8 mouse cellular contexts compared by ENCODE assay signal in the genomic region with DNA sequence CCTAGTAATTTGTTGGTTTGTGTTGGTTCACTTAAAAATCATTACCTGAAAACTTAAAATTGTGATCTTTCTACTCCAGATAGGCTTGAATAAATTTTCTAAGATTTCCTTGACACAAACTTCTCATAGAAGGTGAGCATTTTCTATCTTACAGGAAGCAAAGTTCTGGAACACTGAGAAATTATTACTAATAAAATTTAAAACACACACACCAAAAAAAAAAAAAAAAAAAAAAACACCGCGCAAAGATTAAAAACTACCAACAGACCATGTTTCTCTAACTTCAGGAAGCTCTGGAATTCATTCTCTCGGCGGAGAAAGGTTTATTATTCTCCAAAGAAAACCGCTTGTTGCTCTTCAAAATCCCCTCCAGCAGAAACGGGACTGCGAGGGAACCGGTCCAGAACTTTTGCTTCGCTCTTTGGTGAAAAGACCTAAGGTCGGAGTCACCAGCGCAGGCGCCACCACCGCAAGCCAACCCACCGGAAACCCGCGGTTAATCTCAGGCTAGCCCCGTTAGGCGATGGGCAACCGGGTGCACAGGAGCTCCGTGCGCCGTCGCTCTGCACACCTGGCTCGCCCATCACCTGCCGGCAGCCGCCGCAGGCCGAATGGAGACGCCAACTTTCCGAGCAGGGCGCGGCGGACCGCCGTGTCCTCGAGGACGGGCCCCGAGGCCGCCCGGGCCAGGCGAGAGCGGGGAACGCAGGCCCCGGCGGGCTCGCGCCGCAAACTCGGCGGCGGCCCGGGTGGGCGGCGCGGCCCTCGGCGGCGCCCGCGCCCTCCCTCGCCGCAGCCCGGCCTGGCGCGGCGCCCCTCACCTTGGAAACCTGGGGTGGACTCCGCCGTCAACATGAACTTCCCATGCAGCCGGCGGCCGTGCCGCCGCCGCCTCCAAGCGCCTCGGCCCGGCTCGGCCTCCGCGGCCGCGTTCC. TPM values are rescaled to one million over a fixed set of nuclear protein-coding genes. Genes with fewer than 3 reads are reported as not detected.
A peak's percentile ranks its signal among the peaks of the same experiment; 100 is the strongest.
DNase-seq lines count a peak whose midpoint lies in the region; ATAC-seq and TF ChIP-seq lines count a peak whose summit lies in the region.

No protein-coding gene starts in this region.

- TF ChIP-seq CTCF in lung, embryonic 14.5 days (IDR thresholded peaks at IDR 0.05; ENCODE audit: low read depth) = no peak

- H3K27ac ChIP-seq in embryonic facial prominence, embryonic 15.5 days (replicated peaks) = peak overlapping the region; percentile 92
- peak overlapping the region; percentile 95 for H3K27ac ChIP-seq in heart, embryonic 12.5 days (ENCODE audit: poor library complexity, severe bottlenecking)
- H3K27ac ChIP-seq in kidney, embryonic 15.5 days = peak overlapping the region; percentile 98
- H3K27ac ChIP-seq in lung, embryonic 14.5 days (ENCODE audit: low read depth) = peak overlapping the region; percentile 97
- peak overlapping the region; percentile 88 for H3K27ac ChIP-seq in neural tube, embryonic 14.5 days (ENCODE audit: low read depth, low read length)

- H3K27me3 ChIP-seq in embryonic facial prominence, embryonic 15.5 days = no peaks in the 10 kb centered on the region
- no peaks in the 10 kb centered on the region for H3K27me3 ChIP-seq in heart, embryonic 12.5 days (replicated peaks)
- 0 out of 2 replicates have a peak, but pooled peaks cover 3% of the 10 kb centered on the region for H3K27me3 ChIP-seq in kidney, embryonic 15.5 days
- no peaks in the 10 kb centered on the region for H3K27me3 ChIP-seq in lung, embryonic 14.5 days (ENCODE audit: insufficient read depth, low read length)
- H3K27me3 ChIP-seq in neural tube, embryonic 14.5 days (ENCODE audit: control insufficient read depth, insufficient read depth, low read length) = no peaks in the 10 kb centered on the region

- peak; percentile 62 for DNase-seq in CD4-positive helper T cell, adult 2 months (ENCODE audit: low read depth, low spot score)
- DNase-seq in adrenal gland, postnatal 25 days = peak; percentile 66
- DNase-seq in lung, embryonic 14.5 days = peak; percentile 76
- DNase-seq in thymus, adult 18-20 months = peak; percentile 39 to 43

- peak overlapping the region; percentile 80 for H3K9ac ChIP-seq in embryonic facial prominence, embryonic 15.5 days
- H3K9ac ChIP-seq in heart, embryonic 12.5 days = peak overlapping the region; percentile 94
- H3K9ac ChIP-seq in kidney, embryonic 15.5 days = peak overlapping the region; percentile 93
- H3K9ac ChIP-seq in lung, embryonic 14.5 days = peak overlapping the region; percentile 92
- H3K9ac ChIP-seq in neural tube, embryonic 14.5 days (replicated peaks; ENCODE audit: low read depth, low read length) = peak overlapping the region; percentile 80

- peak; percentile 64 for ATAC-seq in embryonic facial prominence, embryonic 15.5 days (ENCODE audit: insufficient number of reproducible peaks, low FRiP score, low TSS enrichment, low read depth)
- ATAC-seq in heart, embryonic 12.5 days (ENCODE audit: insufficient number of reproducible peaks, low FRiP score) = peak; percentile 67
- ATAC-seq in kidney, embryonic 15.5 days (replicated peaks; ENCODE audit: low FRiP score) = peak; percentile 76
- peak; percentile 16 for ATAC-seq in lung, embryonic 14.5 days (ENCODE audit: insufficient read depth)
- ATAC-seq in neural tube, embryonic 14.5 days (ENCODE audit: low read depth) = peak; percentile 77

- no peaks in the 10 kb centered on the region for H3K9me3 ChIP-seq in embryonic facial prominence, embryonic 15.5 days (replicated peaks)
- H3K9me3 ChIP-seq in heart, embryonic 12.5 days (replicated peaks) = no peaks in the 10 kb centered on the region
- no peaks in the 10 kb centered on the region for H3K9me3 ChIP-seq in kidney, embryonic 15.5 days (replicated peaks)
- no peaks in the 10 kb centered on the region for H3K9me3 ChIP-seq in lung, embryonic 14.5 days (ENCODE audit: low read depth, low read length)
- no peaks in the 10 kb centered on the region for H3K9me3 ChIP-seq in neural tube, embryonic 14.5 days (ENCODE audit: control insufficient read depth, low read length)

- peak overlapping the region; percentile 82 for H3K4me3 ChIP-seq in embryonic facial prominence, embryonic 15.5 days (replicated peaks)
- H3K4me3 ChIP-seq in heart, embryonic 12.5 days = peak overlapping the region; percentile 99
- peak overlapping the region; percentile 93 for H3K4me3 ChIP-seq in kidney, embryonic 15.5 days (replicated peaks)
- peak overlapping the region; percentile 88 for H3K4me3 ChIP-seq in lung, embryonic 14.5 days (ENCODE audit: low read depth, low read length)
- H3K4me3 ChIP-seq in neural tube, embryonic 14.5 days (ENCODE audit: low read depth, low read length) = peak overlapping the region; percentile 92

- peak overlapping the region; percentile 53 for H3K4me2 ChIP-seq in embryonic facial prominence, embryonic 15.5 days (replicated peaks)
- H3K4me2 ChIP-seq in heart, embryonic 12.5 days = peak overlapping the region; percentile 68
- H3K4me2 ChIP-seq in kidney, embryonic 15.5 days = peak overlapping the region; percentile 66
- peak overlapping the region; percentile 65 for H3K4me2 ChIP-seq in lung, embryonic 14.5 days
- H3K4me2 ChIP-seq in neural tube, embryonic 14.5 days (ENCODE audit: low read depth, low read length) = peak overlapping the region; percentile 50

- H3K4me1 ChIP-seq in embryonic facial prominence, embryonic 15.5 days = peaks cover 7% of the 10 kb centered on the region
- peaks cover 41% of the 10 kb centered on the region for H3K4me1 ChIP-seq in heart, embryonic 12.5 days (replicated peaks)
- H3K4me1 ChIP-seq in kidney, embryonic 15.5 days = peaks cover 16% of the 10 kb centered on the region
- H3K4me1 ChIP-seq in lung, embryonic 14.5 days (ENCODE audit: insufficient read depth) = peaks cover 11% of the 10 kb centered on the region; the same call in 1 of the 2 replicates
- H3K4me1 ChIP-seq in neural tube, embryonic 14.5 days (ENCODE audit: control insufficient read depth, insufficient read depth, low read length) = peaks cover 2% of the 10 kb centered on the region; the same call in 1 of the 2 replicates

- WGBS in embryonic facial prominence, embryonic 15.5 days = under 1% methylated on average over 53 of the region's 82 CpGs
- WGBS in heart, embryonic 12.5 days = under 1% methylated on average over 74 of the region's 82 CpGs
- under 1% methylated on average over 61 of the region's 82 CpGs for WGBS in kidney, embryonic 15.5 days
- WGBS in lung, embryonic 14.5 days = under 1% methylated on average over 58 of the region's 82 CpGs
- WGBS in neural tube, embryonic 14.5 days = under 1% methylated on average over 55 of the region's 82 CpGs

- H3K36me3 ChIP-seq in embryonic facial prominence, embryonic 15.5 days = no peaks in the 10 kb centered on the region
- no peaks in the 10 kb centered on the region; the same call in 1 of the 2 replicates for H3K36me3 ChIP-seq in heart, embryonic 12.5 days
- no peaks in the 10 kb centered on the region for H3K36me3 ChIP-seq in kidney, embryonic 15.5 days
- no peaks in the 10 kb centered on the region for H3K36me3 ChIP-seq in lung, embryonic 14.5 days (ENCODE audit: insufficient read depth)
- H3K36me3 ChIP-seq in neural tube, embryonic 14.5 days (ENCODE audit: control insufficient read depth, insufficient read depth, low read length) = no peaks in the 10 kb centered on the region

RNA-seq across cellular contexts. Expression of gene Evi5, which starts 6.7 kb away (rescaled TPM):
- 63.0 TPM in 2 replicates for total RNA-seq in adrenal gland, postnatal 25 days (2021)
- 64.0 and 65.1 TPM in 2 replicates for polyA plus RNA-seq in embryonic facial prominence, embryonic 15.5 days (2015; fragmentation: Nextera tagmentation; extraction: Ambion mirVana)
- polyA plus RNA-seq in heart, embryonic 12.5 days (2016; fragmentation: Nextera tagmentation; extraction: Ambion mirVana) = 55.3 and 57.5 TPM in 2 replicates
- polyA plus RNA-seq in kidney, embryonic 15.5 days (2015; fragmentation: Nextera tagmentation; extraction: Ambion mirVana) = 76.3 and 78.1 TPM in 2 replicates
- polyA plus RNA-seq in lung, embryonic 14.5 days (2014; fragmentation: Nextera tagmentation; extraction: Ambion mirVana) = 60.7 and 61.2 TPM in 2 replicates
- polyA plus RNA-seq in neural tube, embryonic 14.5 days (2014; fragmentation: Nextera tagmentation; extraction: Ambion mirVana) = 56.8 and 59.9 TPM in 2 replicates

RNA-seq across cellular contexts. Expression of gene Rpl5, which starts 32.1 kb away (rescaled TPM):
- total RNA-seq in adrenal gland, postnatal 25 days (2021) = 71.3 and 77.7 TPM in 2 replicates
- polyA plus RNA-seq in embryonic facial prominence, embryonic 15.5 days (2015; fragmentation: Nextera tagmentation; extraction: Ambion mirVana) = 63.4 and 65.9 TPM in 2 replicates
- polyA plus RNA-seq in heart, embryonic 12.5 days (2016; fragmentation: Nextera tagmentation; extraction: Ambion mirVana) = 52.3 and 52.7 TPM in 2 replicates
- 84.9 and 85.4 TPM in 2 replicates for polyA plus RNA-seq in kidney, embryonic 15.5 days (2015; fragmentation: Nextera tagmentation; extraction: Ambion mirVana)
- polyA plus RNA-seq in lung, embryonic 14.5 days (2014; fragmentation: Nextera tagmentation; extraction: Ambion mirVana) = 75.7 and 79.6 TPM in 2 replicates
- 62.4 and 68.8 TPM in 2 replicates for polyA plus RNA-seq in neural tube, embryonic 14.5 days (2014; fragmentation: Nextera tagmentation; extraction: Ambion mirVana)

RNA-seq across cellular contexts. Expression of gene Ube2d2b, which starts 38.3 kb away (rescaled TPM):
- not detected in 2 replicates for total RNA-seq in adrenal gland, postnatal 25 days (2021)
- 0.21 and 0.38 TPM in 2 replicates for polyA plus RNA-seq in embryonic facial prominence, embryonic 15.5 days (2015; fragmentation: Nextera tagmentation; extraction: Ambion mirVana)
- 0.33 and 0.40 TPM in 2 replicates for polyA plus RNA-seq in heart, embryonic 12.5 days (2016; fragmentation: Nextera tagmentation; extraction: Ambion mirVana)
- 0.30 and 0.35 TPM in 2 replicates for polyA plus RNA-seq in kidney, embryonic 15.5 days (2015; fragmentation: Nextera tagmentation; extraction: Ambion mirVana)
- 0.11 and 0.50 TPM in 2 replicates for polyA plus RNA-seq in lung, embryonic 14.5 days (2014; fragmentation: Nextera tagmentation; extraction: Ambion mirVana)
- polyA plus RNA-seq in neural tube, embryonic 14.5 days (2014; fragmentation: Nextera tagmentation; extraction: Ambion mirVana) = 0.36 and 1.1 TPM in 2 replicates

Comparison
In these comparisons a context has a peak if more than half of its experiments do, and no peak if none do; other contexts are left out.
1. Peak in every context shown above with its lines: DNase-seq, ATAC-seq, H3K4me3 ChIP-seq and H3K27ac ChIP-seq.
2. ATAC-seq: peak in every context shown above with its lines; median percentile 77 in neural tube, embryonic 14.5 days; 76 in kidney, embryonic 15.5 days; 67 in heart, embryonic 12.5 days; 64 in embryonic facial prominence, embryonic 15.5 days; 16 in lung, embryonic 14.5 days.